Mouse (Mus musculus): ENCODE measurements at regions not wholly inside any gene's neighbourhood (a gene's known extent, or its start where the extent isn't known, plus 50 kb on each side); places are given as distances from the start of the nearest gene placed in this dataset.

DNA sequence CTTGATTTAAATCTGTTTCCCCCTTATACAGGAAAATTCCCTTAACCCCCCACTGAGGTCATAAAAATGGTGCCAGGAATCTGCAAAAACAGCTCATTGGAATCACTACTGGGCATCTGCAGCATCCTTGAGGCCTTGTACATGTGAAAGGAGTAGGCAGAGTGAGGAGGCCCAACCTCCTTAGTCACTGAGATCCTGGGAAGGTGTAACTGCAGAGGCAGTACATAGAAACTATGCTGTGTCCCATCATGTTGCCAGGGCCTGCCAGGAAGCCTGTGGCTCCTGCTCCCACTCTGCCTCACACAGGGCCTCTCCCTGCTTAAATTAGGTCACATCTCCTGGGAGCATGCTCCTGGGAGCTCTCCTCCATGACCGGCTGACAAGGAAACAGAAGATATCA lies 85.7 kb upstream of the Gm9972 start:
- TF ChIP-seq CTCF (IDR thresholded peaks at IDR 0.05; ENCODE audit: control insufficient read depth, insufficient read depth, insufficient read length) (no peak), USF1 (IDR thresholded peaks at IDR 0.05; ENCODE audit: low read depth) (no peak), MAX (IDR thresholded peaks at IDR 0.05) (no peak), MYOD1 (IDR thresholded peaks at IDR 0.05; ENCODE audit: control insufficient read depth, insufficient read length, low read depth) (no peak), FOSL1 (IDR thresholded peaks at IDR 0.05; ENCODE audit: insufficient read depth, low read length, poor library complexity, severe bottlenecking) (no peak)
